Mouse (Mus musculus): Measurements from ENCODE around the gene Lrrc1. TPM values are rescaled to one million over a fixed set of nuclear protein-coding genes. Genes with fewer than 3 reads are reported as not detected.

The Lrrc1 gene
- total RNA-seq, 2 experiments from 2014 or later = 5.3 to 8.3 TPM

DNA sequence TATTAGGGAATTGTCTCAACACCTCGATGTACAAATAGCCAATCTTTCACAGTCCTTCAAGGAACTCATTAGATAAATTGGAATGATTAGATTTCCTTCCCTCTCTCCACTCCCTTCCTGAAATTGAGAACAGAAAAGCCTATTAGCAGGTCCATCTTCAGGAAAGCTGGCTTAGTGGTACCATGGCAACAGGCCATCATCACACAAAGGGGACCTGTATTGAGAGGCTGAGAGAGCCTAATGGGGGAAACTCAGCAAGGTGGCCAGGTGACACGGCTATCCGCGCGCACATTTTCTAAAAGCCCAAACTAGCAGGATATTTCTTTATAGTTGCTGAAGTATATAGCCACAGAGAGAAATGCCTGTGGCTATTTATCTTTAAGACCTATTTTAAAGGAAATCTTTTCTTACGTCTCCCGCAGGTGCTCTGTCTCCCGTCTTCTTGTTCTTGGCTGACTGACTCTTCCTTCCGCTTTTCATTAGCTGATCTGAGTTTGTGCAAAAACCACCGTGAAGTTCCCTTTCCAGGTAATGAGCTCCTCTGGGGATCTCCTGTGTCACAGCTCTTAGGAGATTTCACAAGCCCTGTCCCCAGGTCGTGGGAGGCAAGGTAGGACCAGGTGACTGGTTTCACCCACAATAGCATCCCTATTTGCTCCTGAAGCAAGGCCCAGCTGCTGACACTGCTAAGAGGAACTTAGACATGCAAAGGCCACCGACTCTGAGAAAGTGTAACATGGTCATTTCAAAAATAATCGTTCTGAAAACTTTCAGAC lies 145.6 kb downstream of the Lrrc1 start:
- DNase-seq (ENCODE audit: low spot score in 2 of 2) = no peak

DNA sequence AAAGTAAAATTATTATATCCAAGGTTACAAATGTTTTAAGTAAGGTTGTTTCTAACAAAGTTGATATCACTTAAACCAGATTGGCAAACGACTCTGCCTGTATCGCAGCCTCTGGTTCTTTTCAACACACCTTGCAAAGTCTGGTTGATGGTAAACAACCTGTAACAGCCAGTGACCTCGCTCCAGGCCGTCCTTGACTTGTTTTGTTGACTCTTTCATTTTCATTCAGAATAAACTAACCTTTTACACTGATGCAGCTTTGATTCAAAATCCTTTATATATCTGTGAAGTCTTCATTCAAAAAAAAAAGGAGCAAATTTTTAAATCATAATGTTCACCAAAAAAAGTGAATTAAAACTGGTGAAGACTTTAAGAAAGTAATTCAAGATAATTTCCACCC lies 147.6 kb downstream of the Lrrc1 start:
- no peak for DNase-seq (ENCODE audit: low spot score in 2 of 2)

DNA sequence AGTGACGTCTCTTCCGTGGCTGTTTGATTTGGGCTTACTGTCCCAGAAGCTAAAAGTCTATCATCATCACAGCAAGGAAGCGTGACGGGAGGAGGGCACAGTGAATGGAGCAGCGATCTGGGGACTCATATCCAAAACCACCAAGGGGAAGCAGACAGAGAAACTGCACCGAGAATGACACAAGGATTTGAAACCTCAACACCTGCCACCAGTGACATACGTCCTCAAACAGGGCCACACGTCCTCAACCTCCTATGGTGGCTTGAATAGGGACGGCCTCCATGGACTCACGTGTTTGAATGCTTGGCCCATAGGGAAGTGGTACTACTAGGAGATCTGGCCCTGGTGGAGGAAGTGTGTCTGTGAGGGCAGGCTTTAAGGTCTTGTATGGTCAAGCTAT lies 153.4 kb downstream of the Lrrc1 start:
- DNase-seq (ENCODE audit: low spot score in 2 of 2) = no peak

DNA sequence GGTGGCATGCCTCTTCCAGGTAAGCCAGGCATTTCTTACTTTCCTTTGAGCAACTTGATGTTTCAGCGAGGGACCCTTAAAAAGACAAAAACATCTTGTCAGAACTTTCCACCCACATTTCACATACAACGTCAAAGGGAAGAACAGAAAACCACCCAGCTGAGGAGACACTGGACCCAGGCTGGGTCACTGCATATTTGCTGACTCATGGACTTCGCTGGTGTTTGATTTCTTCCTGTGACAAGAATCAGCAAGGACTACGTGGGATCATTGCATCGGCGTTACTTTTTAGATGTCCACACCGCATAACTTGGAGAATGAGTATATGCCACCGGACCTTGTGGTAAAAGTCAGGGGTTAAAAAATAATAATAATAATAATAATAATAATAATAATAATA lies 155.7 kb downstream of the Lrrc1 start:
- no peak for DNase-seq (ENCODE audit: low spot score in 2 of 2)

DNA sequence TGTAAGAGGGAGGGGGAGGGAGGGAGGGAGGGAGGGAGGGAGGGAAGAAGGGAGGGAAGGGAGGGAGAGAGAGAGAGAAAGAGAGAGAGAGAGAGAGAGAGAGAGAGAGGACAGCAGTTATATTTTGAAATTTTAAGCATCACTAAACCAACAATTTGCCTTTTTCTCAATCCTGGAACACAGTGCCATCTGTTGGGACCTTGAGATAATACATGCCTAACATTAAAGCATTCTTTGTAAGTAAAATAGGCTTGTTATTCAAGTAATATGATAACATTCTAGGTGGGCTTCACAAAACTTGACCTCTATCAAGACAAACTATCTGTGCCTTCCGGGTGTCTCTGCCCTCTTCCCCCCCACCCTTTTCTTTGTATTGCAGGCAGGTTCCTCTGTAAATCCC lies 157.9 kb downstream of the Lrrc1 start:
- peak in 1 of 2 experiments; percentile 19 for DNase-seq (ENCODE audit: low spot score in 2 of 2)

DNA sequence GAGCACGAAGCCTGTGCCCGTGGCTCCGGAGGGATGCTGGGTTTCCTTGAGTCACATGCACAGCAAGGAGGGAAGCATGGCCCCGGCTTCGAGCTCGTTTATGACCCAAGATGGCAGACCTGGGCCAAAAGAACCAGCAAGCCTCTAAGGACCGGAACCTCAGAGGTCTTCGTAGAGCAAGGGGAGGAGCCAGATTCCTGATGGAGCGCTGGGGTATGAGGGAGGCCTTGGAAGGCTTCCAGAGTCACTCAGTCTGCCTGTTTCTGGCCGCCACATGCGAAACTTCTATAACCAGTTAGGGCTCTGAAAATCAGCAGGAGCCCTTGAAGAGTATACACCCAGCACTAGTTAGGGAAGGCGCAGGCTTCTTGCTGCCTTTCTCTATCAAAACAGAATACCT lies 159.1 kb downstream of the Lrrc1 start:
- no peak for DNase-seq (ENCODE audit: low spot score in 2 of 2)

DNA sequence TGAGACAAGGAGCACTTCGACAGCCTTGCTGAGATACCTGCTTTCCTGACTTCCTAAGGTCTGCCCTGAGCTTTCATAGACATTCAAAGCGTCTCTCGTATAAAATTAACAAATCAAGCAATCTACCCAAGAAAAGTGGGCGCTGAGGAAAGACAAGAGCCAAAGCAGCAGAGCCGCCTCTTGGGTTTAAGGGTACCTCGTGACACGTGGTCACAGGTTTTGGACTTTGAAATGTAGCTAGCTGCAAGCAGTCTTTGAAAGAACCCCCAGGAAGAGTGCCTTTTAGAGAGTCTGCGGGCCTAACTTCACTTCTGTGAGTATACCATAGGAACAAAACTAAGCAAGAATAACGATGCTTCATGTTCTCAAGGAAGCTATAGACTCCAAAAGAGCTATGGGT lies 160.0 kb downstream of the Lrrc1 start:
- DNase-seq (ENCODE audit: low spot score in 2 of 2) = no peak

DNA sequence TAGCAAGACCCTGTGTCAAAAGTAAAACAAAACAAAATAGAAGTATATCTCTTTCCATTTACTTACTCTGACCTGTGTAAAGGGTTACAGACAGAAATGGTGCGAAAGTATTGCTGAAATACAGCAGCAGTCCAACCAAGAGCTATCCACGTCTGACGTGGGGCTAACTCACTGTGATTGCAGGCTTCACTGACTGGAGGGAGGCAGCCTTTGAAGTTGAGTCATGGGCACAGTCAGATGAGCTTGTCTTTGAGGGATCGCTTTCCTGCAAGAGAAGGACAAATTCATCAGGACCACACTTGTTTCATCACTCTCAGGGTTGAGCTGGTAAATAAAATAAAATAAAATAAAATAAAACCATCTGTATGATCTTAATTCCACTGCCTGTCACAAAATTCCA lies 160.7 kb downstream of the Lrrc1 start:
- no peak for DNase-seq (ENCODE audit: low spot score in 2 of 2)

DNA sequence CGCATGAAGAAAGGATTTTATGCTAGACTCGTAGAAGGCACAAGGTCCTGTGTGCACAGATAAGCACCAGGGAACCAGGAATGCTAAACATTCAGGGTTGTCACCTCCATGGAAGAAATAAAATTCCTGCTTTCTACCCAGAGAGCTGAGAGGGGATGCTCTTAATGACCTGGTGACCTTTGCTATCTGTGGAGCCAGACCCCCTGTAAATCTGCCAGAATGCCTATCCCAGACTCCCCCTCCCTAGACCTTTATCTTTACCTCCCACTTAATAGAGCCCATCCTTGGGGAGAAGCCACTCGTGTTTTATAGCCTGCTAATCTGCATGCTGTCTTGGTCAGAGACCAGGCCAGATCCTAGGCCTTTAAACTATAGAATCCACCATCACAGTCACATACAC lies 162.2 kb downstream of the Lrrc1 start:
- no peak for DNase-seq (ENCODE audit: low spot score in 2 of 2)

DNA sequence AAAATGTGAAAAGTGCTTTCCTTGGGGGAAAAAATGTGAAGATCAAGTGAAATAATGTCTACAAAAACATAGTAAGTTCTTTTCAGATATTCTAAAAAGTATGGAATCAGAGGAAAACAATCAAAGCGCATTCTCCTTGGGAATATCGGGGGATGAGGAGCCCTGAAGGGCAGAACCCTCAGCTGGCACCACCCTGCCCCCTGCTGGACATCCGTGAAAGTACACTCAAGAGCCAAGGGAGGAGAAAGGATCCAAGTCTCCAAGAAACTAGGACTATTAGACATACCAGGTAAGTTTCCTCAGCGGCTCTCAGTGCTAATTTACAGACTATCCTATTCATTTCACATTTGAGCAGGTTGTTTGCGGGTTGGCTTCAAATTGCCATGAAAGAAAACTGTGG lies 163.1 kb downstream of the Lrrc1 start:
- peak; percentile 81 to 91 for DNase-seq (ENCODE audit: low spot score in 2 of 2)

Small RNA genes lying within 50 kb of the gene (microRNA-seq; reads per million reads assigned to microRNA genes)
- 0 reads per million in 2 experiments for gene Gm25250

Other genes starting within 250 kb of the Lrrc1 start
- 100 to 1,000 TPM; 118 to 137 TPM for gene Mlip, start 191.9 kb downstream of the Lrrc1 start, total RNA-seq (2021)
- gene Klhl31, start 91.6 kb upstream of the Lrrc1 start, total RNA-seq (2021) = under 1 TPM; 0.05 to 0.07 TPM
- 10 to 100 TPM; 44.0 to 49.5 TPM for gene Gclc, start 209.7 kb upstream of the Lrrc1 start, total RNA-seq (2021)

All from left cerebral cortex, adult 18-20 months (tissue).